ENCODE assay signal across 9 mouse cellular contexts in the genomic region with DNA sequence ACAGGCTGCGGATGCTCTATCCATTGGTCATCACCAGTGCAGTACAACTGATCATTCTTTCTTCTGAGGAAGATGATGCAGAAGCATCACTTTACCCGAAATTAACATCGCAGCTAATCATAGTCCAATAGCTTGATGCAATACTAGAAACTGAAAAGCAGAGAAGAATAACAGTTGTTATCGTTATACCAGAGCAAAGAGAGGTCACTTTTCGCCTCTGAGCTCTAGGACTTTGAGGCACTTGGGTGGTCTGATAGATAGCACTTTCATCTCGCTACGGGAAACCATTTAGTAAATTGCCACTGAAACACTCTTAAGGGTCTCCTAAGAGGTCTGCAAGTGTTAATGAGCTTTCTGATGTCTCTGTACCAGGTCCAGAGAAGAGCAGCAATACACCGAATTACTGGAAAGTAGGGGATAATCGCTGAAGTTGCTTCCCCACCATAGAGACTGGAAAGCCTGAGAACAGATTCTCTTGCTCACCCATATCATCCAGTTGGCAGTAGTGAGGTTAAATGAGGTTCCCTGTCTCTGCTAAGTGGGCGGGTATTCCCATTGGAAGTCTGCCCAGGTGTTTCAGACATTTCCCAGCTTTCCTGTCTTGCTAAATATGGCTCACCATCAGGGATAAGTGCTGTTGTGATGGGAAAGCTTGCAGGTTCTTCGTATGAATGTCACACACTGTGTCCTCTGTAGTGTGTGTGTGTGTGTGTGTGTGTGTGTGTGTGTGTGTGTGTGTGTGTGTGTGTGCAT.
DNase-seq lines count a peak whose midpoint lies in the region; TF ChIP-seq lines count a peak whose summit lies in the region.
"Had no signal": no experiment of that assay in that cellular context is flagged by ENCODE, and none has a peak within 500 bp of the region (broad histone marks: within the 10 kb centered on the region; RNA-seq: fewer than 3 reads in every experiment).

No protein-coding gene starts in this region.

- DNase-seq in embryo, embryonic 11 days = peak; percentile 7
- DNase-seq in embryo, embryonic 9.5 days (ENCODE audit: extremely low spot score) = no peak
- DNase-seq in heart, adult 2 months = peak; percentile 70 to 82
- peak; percentile 18 to 40 for DNase-seq in left cerebral cortex, adult 18-20 months (ENCODE audit: low spot score in 2 of 2)
- peak; percentile 16 for DNase-seq in right cerebral cortex, postnatal 14 days
- DNase-seq in adrenal gland, adult 8-10 months = no peak
- no peak for DNase-seq in kidney, postnatal 14 days
- no peak for DNase-seq in adrenal gland, adult 2 months
- DNase-seq: adrenal gland, postnatal 10 days had no signal

- H3K9ac ChIP-seq in heart, adult 2 months (ENCODE audit: low read depth, low read length) = no peak overlapping the region

- 51% methylated on average over 11 of the region's 11 CpGs for WGBS in heart, adult 2 months

- H3K27me3 ChIP-seq in heart, adult 2 months (ENCODE audit: control insufficient read depth, insufficient read depth, low read length) = no peaks in the 10 kb centered on the region

- 0 out of 2 replicates have a peak, but pooled peaks have one; percentile 28 for TF ChIP-seq POLR2A in heart, adult 2 months (IDR thresholded peaks at IDR 0.05; ENCODE audit: insufficient read depth, low read depth, low read length)

- peak; percentile 29; the same call in 1 of the 2 replicates for TF ChIP-seq CTCF in heart, adult 2 months (IDR thresholded peaks at IDR 0.05)

- intact Hi-C loops in heart, adult 2 months (cut with DNase I) = no loop called here

- no peak overlapping the region for H3K4me3 ChIP-seq in heart, adult 2 months

- H3K36me3 ChIP-seq in heart, adult 2 months (ENCODE audit: control insufficient read depth, insufficient read depth, low read length) = peaks cover 4% of the 10 kb centered on the region; the same call in 1 of the 2 replicates

- peak; percentile 87 for TF ChIP-seq EP300 in heart, adult 2 months (IDR thresholded peaks at IDR 0.05; ENCODE audit: insufficient read depth, low read depth, low read length)

- H3K79me2 ChIP-seq in heart, adult 2 months (replicated peaks; ENCODE audit: control insufficient read depth, insufficient read depth, low read length) = no peaks in the 10 kb centered on the region

- no peaks in the 10 kb centered on the region; the same call in 1 of the 2 replicates for H3K4me1 ChIP-seq in heart, adult 2 months (ENCODE audit: control insufficient read depth, insufficient read depth, low read length)

- H3K27ac ChIP-seq in heart, adult 2 months = peak overlapping the region; percentile 67

Comparison
In these comparisons a context has a peak if more than half of its experiments do, and no peak if none do; other contexts are left out.
1. DNase-seq: peak in embryo, embryonic 11 days (single experiment), heart, adult 2 months (2 of 2), left cerebral cortex, adult 18-20 months (2 of 2) and right cerebral cortex, postnatal 14 days (single experiment); none in embryo, embryonic 9.5 days (single experiment), adrenal gland, adult 8-10 months (single experiment), kidney, postnatal 14 days (single experiment) and adrenal gland, adult 2 months (single experiment).